ENCODE assay signal across 21 mouse cellular contexts in the genomic region with DNA sequence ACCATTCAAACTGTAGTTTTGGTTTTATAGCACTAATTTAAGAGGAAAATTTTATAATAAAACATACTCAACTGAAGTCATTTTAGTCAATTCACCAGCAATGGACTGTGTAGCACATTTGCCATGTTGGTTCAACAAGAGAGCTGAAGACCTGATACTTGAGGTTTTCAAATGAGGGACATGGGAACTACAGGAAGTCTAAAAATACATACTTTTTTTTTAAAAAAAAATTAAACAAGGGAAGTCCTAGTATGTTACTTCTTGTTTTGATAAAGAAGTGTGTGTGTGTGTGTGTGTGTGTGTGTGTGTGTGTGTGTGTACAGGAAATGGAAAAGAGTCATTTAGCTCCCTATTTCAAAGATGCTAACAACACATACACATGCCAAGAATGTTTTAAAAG.
DNase-seq lines count a peak whose midpoint lies in the region; ATAC-seq and TF ChIP-seq lines count a peak whose summit lies in the region.
"Had no signal": no experiment of that assay in that cellular context is flagged by ENCODE, and none has a peak within 500 bp of the region (broad histone marks: within the 10 kb centered on the region; RNA-seq: fewer than 3 reads in every experiment).

No protein-coding gene starts in this region.

- peak; percentile 8 for DNase-seq in 416B (ENCODE audit: low read depth)
- no peak for DNase-seq in gastrocnemius, adult 2 months
- DNase-seq: adrenal gland, adult 8-10 months; adrenal gland, postnatal 14 days; adrenal gland, postnatal 36 days; cerebellum, adult 11-12 months; cerebellum, adult 2 months; cerebellum, adult 9-10 months; cerebellum, postnatal 10 days; cerebellum, postnatal 25 days; embryo, embryonic 11 days; forebrain, postnatal 0 days had no signal

- intact Hi-C loops in gastrocnemius, adult 2 months (cut with DNase I), result no loop called here

- peak; percentile 80 for ATAC-seq in common myeloid progenitor, adult 5-6 weeks (replicated peaks; ENCODE audit: low read depth, poor library complexity, severe bottlenecking)
- ATAC-seq in megakaryocyte progenitor cell, adult 5-6 weeks (replicated peaks; ENCODE audit: poor library complexity), result peak; percentile 55
- ATAC-seq in erythroblast, adult 5-6 weeks (replicated peaks; ENCODE audit: low FRiP score, poor library complexity, severe bottlenecking), result no peak
- ATAC-seq: activated CD4-positive, CD25-positive, alpha-beta regulatory T cell, adult 4 months; forebrain, embryonic 13.5 days; forebrain, embryonic 15.5 days; forebrain, postnatal 0 days; Patski had no signal

- no peak overlapping the region for H3K27ac ChIP-seq in gastrocnemius, adult 2 months
- H3K27ac ChIP-seq: embryonic facial prominence, embryonic 13.5 days; embryonic facial prominence, embryonic 15.5 days; forebrain, embryonic 13.5 days; forebrain, embryonic 15.5 days had no signal

- TF ChIP-seq CTCF in gastrocnemius, adult 2 months (IDR thresholded peaks at IDR 0.05), result no peak

- no peak overlapping the region for H3K4me3 ChIP-seq in gastrocnemius, adult 2 months
- H3K4me3 ChIP-seq: embryonic facial prominence, embryonic 13.5 days; embryonic facial prominence, embryonic 15.5 days; forebrain, embryonic 13.5 days; forebrain, embryonic 15.5 days had no signal
